Mouse (Mus musculus): ENCODE results near the gene Cd6.

Gene Cd6

DNA sequence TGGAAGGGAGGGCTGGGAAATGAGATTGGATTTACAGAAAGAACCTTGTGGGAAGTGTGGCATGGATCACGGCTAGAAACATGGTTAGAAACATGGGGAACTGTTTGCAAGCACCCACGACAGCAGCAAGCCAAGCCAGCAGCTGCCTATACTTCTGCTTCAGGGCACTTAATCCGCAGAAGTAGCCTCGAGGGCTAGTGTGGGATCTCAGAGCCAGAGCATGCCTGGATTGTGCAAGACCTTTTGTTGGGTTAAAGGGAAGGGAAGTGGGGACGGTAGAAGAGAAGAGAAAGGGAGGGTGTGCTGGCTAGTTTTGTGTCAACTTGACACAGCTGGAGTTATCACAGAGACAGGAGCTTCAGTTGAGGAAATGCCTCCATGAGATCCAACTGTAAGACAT, 26.1 kb downstream of the Cd6 start:
- no peak for DNase-seq (ENCODE audit: low read depth, low spot score)

DNA sequence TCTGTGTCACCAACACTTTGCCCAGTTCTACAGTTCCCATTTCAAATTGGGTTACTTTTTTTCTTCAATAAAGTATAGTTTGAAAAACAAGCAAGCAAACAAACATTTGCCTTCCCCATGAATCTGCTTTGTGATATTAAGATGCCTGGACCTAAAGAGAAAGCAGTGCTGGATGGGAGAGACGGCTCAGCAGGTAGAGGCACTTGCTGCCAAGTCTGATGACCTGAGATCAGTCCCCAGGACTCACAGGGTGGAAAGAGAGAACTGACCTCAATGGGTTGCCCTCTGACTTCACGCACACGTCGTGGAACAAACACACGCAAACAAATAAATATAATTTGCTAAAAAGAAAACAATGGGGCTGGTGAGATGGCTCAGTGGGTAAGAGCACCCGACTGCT, 28.0 kb downstream of the Cd6 start:
- DNase-seq (ENCODE audit: low read depth, low spot score) = no peak

DNA sequence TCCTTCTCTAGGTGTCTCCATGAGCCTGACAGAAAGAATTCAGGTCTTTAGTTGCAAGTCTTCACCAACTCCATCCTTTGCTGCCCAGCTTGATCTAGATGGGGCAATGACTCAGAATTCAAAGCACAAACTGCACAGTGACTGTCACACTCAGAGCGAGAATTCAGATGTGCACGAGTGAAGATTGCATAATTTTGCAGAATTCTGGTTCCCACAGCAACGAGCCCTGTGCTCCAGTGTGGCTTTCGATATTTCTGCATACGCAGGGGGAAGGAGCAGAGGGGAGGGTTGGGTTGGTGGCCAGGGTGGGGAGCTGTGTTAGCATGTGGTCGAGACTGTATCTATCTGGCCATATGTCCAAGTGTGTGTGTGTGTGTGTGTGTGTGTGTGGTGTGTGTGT, 28.8 kb downstream of the Cd6 start:
- DNase-seq (ENCODE audit: low read depth, low spot score) = no peak

DNA sequence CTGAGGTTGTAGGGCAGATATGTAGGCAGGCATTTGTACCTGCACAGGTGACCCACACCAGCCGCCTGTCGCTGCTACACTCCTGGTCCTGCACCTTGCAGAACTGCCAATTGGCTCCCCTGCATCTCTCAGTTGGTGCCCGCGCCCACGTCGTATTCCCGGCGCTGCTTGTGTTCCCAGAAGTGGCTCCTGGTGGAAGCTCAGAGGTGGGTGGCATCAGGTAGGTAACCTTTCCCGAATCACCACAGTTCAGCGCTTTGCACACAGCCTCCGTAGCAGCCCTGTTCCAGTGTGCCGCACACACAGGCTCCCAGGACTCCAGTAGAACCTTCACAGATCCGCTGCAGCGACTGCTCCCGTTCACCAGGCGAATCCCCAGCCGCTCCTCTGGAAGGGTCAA, 30.7 kb downstream of the Cd6 start:
- no peak for DNase-seq (ENCODE audit: low read depth, low spot score)

DNA sequence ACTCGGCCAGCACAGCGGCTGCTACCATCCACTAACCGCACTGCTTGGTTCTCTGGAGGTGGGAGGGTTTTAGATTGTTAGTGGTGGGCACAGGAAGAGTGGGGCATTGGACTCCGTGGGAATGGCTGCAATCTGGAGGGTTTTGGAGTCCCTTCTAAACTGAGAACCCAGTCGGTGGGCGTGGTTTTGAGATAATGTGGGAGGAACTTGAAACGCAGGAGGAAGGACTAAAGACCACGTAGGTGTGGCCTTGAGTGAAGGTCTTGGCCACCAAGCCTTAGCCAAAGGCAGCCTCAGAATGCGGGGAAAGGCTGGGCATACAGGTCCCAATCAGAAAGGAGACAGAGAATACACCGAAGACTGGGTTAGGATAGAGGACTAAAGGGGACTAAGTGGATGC, 31.3 kb downstream of the Cd6 start:
- peak; percentile 78 for DNase-seq (ENCODE audit: low read depth, low spot score)

DNA sequence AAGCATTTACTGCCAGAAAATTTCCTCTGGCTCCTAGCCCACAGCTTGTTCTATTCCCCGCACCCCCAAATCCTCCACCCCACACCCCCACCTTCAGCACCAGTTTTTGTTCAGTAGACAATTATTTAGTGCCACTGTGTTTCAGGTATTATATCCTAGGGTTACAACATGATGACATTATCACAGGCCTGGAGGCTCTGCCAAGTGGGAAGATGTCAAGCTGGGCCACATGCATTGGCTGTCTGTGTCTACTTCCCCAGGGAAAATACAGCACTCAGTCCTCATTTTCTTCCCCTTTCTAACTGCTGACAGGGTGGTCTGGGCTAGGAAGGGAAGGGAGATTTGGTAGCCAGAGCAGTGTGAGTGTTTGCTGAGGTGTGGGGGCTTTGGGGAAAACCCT, 34.9 kb downstream of the Cd6 start:
- no peak for DNase-seq (ENCODE audit: low read depth, low spot score)

DNA sequence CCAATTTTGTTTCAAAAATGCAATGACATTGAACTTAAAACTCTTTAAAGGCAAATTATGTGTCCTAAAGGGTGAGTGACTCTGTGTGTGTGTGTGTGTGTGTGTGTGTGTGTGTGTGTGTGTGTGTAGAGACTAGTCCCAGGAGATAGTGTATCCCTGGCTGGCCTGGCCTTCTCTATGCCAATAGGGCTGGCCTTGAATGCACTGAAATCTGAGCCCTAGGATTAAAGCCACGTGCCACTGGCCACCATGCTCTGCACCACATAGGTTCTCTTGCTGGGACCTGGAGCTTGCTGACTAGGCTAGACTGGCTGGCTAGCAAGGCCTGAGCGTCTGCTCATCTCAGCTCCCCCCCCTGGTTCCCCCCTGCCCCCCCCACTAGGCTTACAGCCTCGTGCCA, 36.8 kb downstream of the Cd6 start:
- DNase-seq (ENCODE audit: low read depth, low spot score) = no peak

DNA sequence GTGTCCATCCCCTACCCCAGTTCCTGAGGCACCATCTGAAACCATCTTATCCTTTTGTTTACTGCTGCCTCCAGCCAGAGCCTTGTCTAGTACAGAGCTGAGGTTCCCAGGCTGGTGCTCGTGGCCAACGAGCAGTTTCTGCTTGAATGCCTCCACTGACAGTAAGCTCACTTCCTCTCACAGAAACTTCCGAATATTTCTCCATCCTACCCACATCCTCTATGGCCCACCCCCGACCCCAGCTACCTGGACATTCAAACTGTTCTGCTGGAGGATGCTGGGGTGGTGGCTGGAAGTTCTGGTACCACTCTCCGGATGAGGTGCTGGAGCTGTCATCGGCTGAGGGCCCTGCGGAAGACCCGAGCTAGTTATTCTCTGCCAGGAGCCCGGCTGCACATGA, 39.5 kb downstream of the Cd6 start:
- DNase-seq (ENCODE audit: low read depth, low spot score) = no peak

DNA sequence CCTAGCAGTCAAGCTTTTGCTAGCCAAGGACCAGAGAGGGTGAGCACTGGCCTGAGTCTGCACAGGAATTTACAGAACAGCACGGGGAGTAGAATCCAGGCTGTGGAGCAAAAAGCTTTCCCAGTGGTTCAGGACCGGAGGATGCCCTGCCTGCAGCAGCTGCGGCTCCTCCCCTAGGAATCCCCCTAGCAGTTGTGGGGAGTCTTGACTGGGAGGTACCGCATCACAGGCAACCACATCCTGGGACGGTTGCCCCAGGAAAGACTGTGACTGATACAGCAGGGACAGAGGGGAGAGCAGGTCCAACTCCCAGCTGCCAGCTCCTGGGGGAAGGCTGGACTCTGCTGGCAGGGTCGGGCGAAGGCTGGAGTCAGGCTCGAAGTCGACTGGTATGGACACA, 41.6 kb downstream of the Cd6 start:
- no peak for DNase-seq (ENCODE audit: low read depth, low spot score)

DNA sequence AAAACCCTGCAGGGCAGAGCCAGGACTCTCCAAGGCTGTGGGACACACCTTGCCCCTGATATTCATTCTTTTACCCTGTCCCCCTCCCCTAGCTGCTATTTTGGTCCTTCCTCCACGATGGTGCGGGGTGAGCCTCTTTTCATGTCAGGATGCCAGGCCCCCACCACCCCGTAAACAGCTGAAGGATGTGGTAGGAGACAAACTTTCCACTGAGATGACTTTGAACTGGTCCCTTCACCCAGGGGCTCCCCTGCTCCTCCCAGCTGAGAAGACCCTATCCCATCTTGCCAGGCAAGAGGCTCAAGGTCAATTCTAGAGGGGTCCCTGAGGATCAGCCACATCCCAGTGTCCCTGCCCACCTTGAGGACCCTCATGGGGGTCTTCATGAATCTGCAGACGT, 42.5 kb downstream of the Cd6 start:
- no peak for DNase-seq (ENCODE audit: low read depth, low spot score)

DNA sequence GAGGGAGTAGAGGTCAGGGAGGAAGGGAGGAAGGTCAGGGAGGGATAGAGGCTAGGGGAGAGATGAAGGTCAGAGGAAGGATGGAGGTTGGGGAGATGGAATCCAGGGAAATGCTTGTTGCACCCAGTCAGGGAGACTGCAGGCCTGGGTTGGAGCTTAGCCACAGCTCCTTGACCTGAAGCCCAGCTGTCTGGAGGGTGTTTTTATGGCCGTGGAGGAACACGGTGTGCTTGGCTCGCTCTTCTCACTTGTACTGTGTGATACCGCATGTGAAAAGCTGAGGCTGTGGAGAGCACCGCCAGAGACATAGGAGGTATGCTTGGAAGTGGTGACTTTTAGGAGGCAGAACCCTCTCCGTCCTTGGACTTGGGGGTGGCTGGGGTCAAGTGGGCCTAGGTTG, 43.1 kb downstream of the Cd6 start:
- no peak for DNase-seq (ENCODE audit: low read depth, low spot score)

DNA sequence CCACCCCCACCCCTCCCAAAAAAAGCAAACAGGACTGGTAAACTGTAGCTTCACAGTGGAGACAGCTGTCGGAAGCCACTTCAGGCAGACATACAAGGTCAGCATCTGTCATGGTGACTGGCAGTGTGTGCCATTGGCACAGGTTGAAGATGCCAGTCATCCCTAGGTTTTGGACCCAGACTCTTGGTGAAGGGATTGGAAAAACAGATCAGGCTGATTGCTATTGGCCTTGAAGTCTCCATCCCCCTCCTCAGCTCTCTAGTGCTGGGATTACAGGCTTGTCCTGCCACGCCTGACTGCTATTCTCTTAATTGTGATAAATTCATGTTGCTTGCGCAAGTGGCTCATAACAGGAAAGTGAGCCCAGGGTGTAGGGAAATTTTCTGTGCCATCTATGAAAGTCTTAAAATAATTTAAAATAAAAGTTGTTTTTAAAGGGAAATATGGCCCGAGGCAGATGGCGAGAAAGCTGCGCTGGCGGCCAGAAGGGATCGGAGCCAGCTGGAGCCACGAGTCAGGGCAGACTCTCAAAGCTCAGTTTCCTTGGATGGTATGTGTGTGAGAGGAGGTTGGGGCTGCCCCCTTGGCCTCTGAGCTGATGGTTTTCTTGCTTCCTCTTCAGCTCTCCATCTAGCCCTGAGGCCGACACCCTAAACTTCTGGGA, 44.9 kb downstream of the Cd6 start:
- no peak for DNase-seq (ENCODE audit: low read depth, low spot score)

DNA sequence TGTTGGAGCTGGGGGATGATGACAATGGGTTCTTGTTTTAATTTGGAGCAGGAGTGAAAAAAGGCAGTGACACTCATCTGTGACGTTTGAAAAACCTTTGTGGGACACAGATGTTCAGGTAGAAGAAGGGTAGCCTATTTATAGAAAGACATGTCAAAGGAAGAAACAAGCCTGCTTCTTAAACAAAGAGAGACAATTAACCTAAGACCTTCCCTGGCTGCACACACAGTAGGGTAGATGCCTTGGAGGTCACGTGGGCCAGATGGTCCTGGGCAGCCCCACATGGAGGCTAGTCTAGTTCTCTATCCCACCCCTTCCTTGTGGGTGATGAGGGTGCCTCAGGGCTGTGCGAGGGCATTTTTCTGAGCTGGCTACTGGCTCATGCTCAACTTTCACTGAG, 45.8 kb downstream of the Cd6 start:
- DNase-seq (ENCODE audit: low read depth, low spot score) = no peak

DNA sequence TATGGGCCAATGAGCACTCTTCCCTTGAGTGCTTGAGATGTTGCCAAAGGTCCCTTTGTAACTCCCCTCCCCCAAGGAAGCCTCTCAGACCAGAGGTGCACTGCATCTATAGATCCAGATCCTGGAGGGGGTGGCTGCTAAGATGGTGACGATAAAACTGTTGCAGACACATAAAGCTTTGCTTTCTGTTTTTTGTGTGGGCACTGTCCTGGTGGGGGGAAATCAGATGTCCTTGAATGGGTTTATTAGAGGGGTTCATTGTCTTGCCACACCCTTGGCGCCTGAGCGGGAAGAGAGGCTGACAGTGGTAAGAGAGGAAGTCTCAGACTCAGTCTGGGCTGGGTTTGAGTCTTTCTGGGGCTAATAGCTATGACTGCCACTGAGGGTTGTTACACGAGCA, 46.7 kb downstream of the Cd6 start:
- no peak for DNase-seq (ENCODE audit: low read depth, low spot score)

DNA sequence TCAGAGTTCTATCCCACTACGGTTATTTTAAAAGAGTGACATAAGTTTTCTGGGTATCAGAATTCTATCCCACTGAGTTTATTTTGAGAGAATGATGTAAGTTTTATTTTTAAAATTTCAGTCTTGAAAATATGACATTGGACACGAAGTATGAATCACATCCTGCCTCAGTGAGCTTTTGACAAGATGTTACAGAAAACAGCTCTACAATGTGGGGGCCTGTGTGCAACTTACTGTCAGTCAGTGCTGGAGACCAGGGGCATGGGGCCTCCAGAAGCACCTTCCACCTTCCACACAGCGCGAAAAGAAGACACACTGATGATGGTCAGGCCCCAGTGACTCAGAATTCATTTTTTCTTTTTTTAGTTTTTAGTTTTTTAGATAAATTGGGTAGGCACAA, 48.2 kb downstream of the Cd6 start:
- no peak for DNase-seq (ENCODE audit: low read depth, low spot score)

DNA sequence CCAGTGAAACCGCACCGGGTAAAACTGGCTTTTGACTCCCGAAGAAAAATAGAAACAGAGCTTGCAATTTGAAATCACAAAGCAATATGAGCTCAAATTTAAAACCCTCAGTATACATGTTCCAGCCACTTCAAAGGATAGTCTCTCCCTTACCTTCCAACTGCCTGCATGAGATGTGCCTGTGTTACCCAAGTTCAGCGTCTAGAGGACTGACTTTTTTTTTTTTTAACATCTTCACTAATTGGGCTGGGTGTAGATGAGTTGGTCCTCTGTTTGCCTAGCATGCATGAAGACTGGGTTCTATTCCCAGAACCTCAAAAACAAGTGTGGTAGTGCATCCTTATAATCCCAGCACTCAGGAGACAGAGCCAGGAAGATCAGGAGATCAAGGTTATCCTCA, 53.0 kb downstream of the Cd6 start:
- DNase-seq (ENCODE audit: low read depth, low spot score) = no peak

DNA sequence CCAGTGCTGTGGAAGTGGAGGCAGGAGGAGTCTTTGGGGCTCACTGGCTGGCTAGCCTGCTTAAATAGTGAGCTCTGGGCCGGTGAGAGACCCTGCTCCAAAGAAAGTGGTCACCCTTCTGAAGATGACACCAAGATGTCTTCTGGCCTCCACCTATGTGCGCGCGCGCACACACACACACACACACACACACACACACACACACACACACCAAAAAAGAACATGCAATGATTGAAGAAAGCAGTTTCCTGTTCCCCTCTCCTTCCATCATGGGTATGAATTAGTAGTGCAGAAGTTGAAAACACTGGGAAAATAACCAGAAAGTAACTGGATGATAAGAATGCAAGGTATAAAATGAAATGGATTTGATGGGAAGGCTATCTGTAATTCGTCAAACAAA, 55.7 kb downstream of the Cd6 start:
- no peak for DNase-seq (ENCODE audit: low read depth, low spot score)

DNA sequence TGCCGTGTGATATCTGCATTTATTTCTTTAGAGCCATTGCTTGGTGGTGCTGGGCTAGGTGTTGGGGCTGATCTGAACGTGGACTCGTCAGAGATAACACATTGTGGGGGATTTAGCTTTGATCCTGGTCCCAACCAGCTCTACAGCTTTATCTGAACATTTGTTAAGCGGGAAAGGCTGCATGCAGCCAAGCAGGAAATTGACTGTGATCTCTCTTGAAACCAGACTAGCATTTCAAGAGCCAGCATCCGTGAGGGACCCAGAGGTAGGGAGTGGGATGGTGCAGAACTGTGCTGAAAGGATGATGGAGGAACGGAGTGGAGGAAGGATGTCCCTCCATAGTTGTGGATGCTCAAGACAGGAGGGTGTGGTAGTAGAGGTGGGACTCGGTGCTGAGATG, 56.5 kb downstream of the Cd6 start:
- DNase-seq (ENCODE audit: low read depth, low spot score) = no peak

DNA sequence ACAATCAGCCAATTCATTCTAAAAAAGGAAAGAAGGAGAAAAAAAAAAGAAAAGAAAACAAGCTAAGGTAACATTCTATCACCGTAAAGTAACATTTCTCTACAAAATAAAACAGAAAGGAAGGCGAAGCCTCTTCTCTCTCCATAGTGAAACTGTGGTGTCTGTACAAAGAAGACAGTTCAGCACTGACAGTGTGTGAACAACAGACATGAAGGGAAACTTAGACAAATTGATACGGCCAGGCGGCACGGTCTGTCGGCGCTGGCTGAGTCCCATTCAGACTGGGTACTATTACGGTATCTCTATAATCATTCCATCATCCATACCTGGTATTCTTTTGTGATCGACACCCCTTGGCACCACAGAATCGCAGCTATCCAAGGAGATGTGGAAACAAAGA, 57.0 kb downstream of the Cd6 start:
- DNase-seq (ENCODE audit: low read depth, low spot score) = no peak

DNA sequence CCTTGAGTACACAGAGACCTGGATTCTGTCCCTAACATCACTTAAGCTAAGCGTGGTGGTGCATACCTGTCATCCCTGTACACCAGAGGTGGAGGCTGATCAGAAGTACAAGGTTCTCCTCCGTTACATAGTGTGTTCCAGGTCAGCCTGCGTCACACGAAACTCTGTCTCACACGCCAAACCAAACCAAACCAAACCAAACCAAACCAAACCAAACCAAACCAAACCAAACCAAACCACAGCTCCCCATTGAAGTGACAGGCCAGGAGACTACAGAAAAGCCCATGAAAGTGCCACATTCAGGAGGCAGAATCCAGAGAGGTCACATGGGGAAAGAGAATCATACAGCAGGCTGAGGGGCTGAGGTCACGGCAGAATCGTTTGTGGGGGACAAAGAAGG, 57.9 kb downstream of the Cd6 start:
- DNase-seq (ENCODE audit: low read depth, low spot score) = no peak

DNA sequence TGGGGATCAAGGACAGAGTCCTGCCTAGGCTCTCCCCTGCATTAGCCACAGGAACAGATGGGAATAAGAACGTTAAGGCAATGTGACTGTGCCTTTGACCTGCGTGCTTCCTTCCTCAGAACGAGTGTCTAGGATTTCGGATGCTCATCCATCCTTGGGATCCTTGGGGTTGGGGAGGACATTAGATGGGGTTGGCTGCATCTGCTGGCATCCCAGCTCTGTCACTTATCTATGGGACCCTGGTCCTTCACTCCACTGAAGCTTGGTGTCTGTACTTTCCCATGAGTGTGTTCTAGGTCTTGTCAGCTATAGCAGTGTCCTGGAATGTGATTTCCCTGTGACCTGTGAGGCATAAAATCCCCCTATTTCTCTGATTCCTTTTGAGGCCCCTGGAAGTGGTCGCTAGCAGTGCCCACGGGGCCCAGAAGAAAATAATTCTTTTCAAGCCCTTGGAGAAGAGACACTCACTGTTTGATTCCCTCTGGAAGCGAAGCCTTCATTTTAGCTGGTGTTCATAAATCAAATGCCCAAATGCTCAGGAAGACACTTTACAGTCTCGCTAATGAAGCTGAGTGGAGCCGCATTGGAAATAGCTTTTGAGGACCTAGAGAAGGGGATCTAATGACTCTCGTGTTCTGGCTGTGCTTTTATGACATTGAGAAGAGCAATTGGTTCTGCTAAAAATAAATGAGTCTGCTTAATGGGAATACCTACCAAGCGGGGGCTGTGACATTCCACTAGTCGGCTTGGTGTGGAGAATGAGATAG, 60.2 kb downstream of the Cd6 start:
- DNase-seq (ENCODE audit: low read depth, low spot score) = no peak

DNA sequence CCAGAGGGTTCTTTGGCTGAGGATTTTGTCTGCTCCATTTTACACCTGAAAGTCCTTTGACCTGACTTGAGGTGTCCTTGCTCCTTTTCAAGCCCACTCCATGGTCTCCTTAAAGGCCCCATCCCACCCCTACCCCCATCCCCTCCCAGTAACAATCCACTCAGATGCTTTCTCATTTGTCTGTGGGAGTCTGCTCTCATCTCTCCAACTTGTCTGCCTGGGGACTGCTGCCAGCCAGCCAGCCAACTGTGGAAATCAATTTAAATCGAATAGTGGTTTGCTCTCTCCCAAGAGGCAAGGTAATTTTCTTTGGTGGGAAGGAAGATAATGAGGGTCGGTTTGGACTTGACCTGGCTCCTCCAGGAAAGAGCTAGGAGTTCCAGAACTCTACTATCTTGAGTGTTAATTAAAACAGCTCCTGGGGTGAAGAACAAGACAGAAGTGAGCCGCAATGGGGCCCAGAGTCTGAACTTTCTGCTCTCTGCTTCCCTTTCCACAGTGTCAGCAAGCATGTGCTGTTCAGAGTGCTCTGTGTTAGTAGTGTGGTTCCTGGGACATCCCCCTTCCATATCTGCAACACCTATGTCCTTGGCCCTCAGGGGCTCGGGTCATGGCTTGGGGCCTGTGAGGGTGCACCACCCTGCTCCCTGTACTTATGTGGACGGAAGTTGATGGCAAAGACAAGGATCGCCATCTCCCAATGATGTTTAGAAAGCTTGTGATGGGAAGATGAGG, 61.0 kb downstream of the Cd6 start:
- DNase-seq (ENCODE audit: low read depth, low spot score) = no peak

DNA sequence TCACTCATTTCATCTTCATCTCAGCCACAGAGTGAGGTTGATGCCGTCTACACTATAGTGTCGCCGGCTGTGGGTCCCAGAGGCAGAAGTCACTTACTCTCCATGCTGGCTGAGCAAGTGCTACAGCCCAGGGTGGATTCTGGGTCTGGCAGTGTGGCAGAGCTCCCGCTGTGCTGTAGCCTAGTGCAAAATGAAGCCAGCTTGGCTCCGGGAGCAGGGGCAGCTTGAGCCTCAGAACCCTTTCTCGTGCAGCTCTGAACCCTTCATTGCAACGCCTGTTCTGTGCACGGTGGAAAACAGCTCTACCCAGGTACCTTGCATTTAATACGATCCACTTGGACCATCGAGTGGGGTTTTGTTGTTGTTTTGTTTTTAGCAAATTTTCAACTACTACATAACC, 62.2 kb downstream of the Cd6 start:
- no peak for DNase-seq (ENCODE audit: low read depth, low spot score)
